Mouse (Mus musculus) macrophage (primary cell): ENCODE data around the gene Smim23. TPM values are rescaled to one million over a fixed set of nuclear protein-coding genes. Genes with fewer than 3 reads are reported as not detected.

Experiments used
- H3K27ac ChIP-seq: fragments of 350-480 bp; formaldehyde crosslinking; 2 replicates; pipeline ENCODE4 v1.9.0; 2021
- H3K36me3 ChIP-seq: fragments of 350-480 bp; formaldehyde crosslinking; 2 replicates; pipeline ENCODE4 v1.9.0; 2021; ENCODE audit errors: inconsistent target
- H3K4me3 ChIP-seq: fragments of 350-480 bp; formaldehyde crosslinking; 2 replicates; pipeline ENCODE4 v1.9.0; 2021; ENCODE audit errors: inconsistent target
- H3K79me2 ChIP-seq: fragments of 350-480 bp; formaldehyde crosslinking; 2 replicates; pipeline ENCODE4 v1.9.0; 2021; ENCODE audit errors: inconsistent target
- WGBS: methylation state at CpG from one replicate; pipeline ENCODE4 v1.1.7; 2026; ENCODE audit warnings: inconsistent platforms; ENCODE audit not compliant: missing documents; 5-methylcytosine and 5-hydroxymethylcytosine counted together
- polyA plus RNA-seq: library from polyadenylated mRNA; stranded (reverse); fragments of 250-400 nt; gene quantifications from 3 replicates; pipeline ENCODE4 v1.2.4, GENCODE M21; 2018; ENCODE audit warnings: inconsistent platforms

The Smim23 gene
- polyA plus RNA-seq, 1 experiment from 2014 or later: not detected

- H3K36me3 ChIP-seq: no peaks in the 10 kb centered on the region
- H3K79me2 ChIP-seq: no peaks in the 10 kb centered on the region
- 88% methylated on average over 7 of the region's 7 CpGs for WGBS
- H3K4me3 ChIP-seq: no peak overlapping the region
- H3K27ac ChIP-seq: no peak overlapping the region
Observed at GRCm38 (mm10) chr11:32800929-32801375, 23.5 kb downstream of the Smim23 start.

DNA sequence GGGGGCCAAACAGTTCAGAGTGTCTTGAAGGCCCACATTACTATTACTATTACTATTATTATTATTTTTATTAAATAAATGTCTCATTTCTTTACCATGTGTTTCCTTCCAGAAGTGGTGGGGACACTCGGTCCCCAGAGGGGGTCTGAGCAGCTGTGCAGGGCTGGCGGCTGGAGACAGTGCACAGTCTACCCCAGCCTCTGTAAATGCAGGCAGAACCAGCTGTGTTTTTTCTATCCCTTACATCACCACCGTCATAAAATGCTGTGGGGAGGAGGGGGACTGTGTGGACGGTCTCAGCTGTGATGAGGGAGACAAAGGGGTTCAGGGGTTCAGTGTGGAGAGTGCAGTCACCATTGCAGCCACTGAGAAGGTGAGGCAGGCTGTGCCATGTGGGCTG lies 26.0 kb downstream of the Smim23 start:
- Histone ChIP-seq H3K27ac (no peak overlapping the region), H3K36me3 (no peaks in the 10 kb centered on the region), H3K4me3 (no peak overlapping the region), H3K79me2 (no peaks in the 10 kb centered on the region)
- 77% methylated on average over 4 of the region's 4 CpGs for WGBS

GRCm38 (mm10) chr11:32794759-32795445 lies 29.5 kb downstream of the Smim23 start:
- H3K36me3 ChIP-seq: no peaks in the 10 kb centered on the region
- H3K4me3 ChIP-seq: no peak overlapping the region
- H3K79me2 ChIP-seq: no peaks in the 10 kb centered on the region
- H3K27ac ChIP-seq: no peak overlapping the region
- WGBS: 73% methylated on average over 10 of the region's 10 CpGs

DNA sequence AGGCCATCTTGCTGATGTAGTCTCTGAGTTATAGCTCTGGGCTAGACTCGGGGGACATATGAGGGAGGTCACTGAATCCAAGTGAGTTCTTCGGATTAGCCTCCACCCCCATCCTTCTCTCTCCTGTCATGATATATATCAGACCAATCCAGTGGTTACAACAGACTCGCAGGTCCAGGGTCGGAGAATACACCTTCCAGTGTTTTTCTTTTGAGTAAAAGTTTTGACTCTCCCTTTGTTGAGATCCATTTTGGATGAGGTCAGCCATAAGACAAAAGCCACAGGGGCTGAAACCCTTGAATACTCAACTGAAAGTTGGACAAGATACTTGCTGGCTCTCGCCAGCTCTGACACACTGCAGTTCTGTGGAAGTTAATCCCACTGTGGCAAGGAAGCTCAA lies 38.2 kb downstream of the Smim23 start:
- H3K79me2 ChIP-seq: no peaks in the 10 kb centered on the region
- no peak overlapping the region for H3K4me3 ChIP-seq
- WGBS: 86% methylated on average over 5 of the region's 5 CpGs
- no peak overlapping the region for H3K27ac ChIP-seq
- H3K36me3 ChIP-seq: no peaks in the 10 kb centered on the region

DNA sequence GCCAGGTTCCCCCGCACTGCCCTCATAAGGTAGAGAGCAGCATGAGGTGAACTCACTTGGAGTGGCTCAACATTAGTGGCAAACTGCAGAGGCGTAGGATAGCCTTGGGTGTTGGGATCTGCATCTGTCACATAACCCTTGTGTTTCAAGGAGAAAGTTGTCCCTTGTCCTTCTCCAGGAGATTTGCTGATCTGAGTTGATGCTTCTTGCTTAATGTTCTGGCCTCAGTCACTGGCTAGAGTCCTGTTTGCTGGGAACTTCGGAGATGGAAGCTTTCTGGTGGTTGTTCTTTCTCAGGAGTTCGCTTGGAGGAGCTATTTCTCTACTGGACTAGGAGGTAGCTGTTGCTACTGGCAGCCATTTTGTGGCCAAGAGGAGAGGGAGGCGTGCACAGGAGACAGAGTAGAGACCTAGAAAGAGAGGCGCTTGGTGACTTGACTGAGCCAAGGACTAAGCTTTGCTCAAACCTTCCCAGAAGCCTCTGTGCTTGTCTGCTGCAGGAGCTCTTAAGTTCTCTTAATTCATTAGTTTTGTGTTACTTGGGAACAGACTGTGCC lies 38.7 kb downstream of the Smim23 start:
- Histone ChIP-seq H3K79me2 (no peaks in the 10 kb centered on the region), H3K36me3 (no peaks in the 10 kb centered on the region), H3K27ac (no peak overlapping the region), H3K4me3 (no peak overlapping the region)
- 91% methylated on average over 6 of the region's 6 CpGs for WGBS

GRCm38 (mm10) chr11:32782724-32783123 lies 41.7 kb downstream of the Smim23 start:
- Histone ChIP-seq H3K4me3 (no peak overlapping the region), H3K79me2 (no peaks in the 10 kb centered on the region)
- whole genome bisulfite sequencing: 83% methylated on average over 3 of the region's 3 CpGs

GRCm38 (mm10) chr11:32781633-32782404 lies 42.6 kb downstream of the Smim23 start:
- 58% methylated on average over 2 of the region's 2 CpGs for WGBS
- H3K79me2 ChIP-seq: no peaks in the 10 kb centered on the region
- no peak overlapping the region for H3K4me3 ChIP-seq
- H3K27ac ChIP-seq: no peak overlapping the region
- H3K36me3 ChIP-seq: no peaks in the 10 kb centered on the region

More at GRCm38 (mm10) chr11:32782724-32783123, 41.7 kb downstream of the Smim23 start:
- Histone ChIP-seq H3K36me3 (no peaks in the 10 kb centered on the region), H3K27ac (no peak overlapping the region)

DNA sequence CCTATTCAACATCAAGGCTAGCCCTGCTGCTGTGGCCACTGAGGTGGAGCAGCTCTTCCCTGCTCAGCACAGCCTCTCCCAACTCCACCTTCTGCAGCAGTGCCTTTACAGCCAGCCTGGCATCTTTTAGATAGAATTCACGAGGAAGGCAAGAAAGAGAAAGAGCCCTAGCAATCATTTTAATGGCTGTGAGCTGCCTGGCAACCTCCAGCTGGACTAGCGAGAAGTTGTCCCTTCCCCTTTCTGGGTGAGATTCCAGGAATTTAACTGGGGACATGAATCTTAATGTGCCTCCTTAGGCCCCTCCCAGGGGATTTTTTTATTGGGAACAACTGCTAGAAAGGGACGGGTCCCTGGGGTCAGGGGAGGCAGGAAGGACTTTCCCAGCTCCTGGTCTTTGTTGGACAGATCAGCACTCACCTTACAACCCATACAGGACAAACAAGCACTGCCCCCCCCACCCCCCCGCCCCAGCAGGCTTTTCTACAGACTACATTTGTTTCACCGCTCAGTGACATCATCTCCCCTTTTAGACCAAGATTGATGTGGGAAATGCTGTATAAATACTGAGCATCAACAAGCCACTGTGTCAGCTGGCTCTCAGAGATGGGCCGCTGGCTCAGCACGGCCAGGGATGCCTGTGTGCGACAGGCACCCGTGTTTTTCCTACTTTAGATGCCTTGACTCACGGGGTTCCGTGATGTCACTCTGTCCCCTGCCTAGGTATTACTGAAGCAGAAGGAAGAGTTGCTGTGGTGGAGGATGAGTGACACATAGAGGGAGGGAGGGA lies 43.5 kb downstream of the Smim23 start:
- no peak overlapping the region for H3K27ac ChIP-seq
- no peaks in the 10 kb centered on the region for H3K36me3 ChIP-seq
- H3K79me2 ChIP-seq: no peaks in the 10 kb centered on the region
- no peak overlapping the region for H3K4me3 ChIP-seq
- WGBS: 64% methylated on average over 10 of the region's 11 CpGs

DNA sequence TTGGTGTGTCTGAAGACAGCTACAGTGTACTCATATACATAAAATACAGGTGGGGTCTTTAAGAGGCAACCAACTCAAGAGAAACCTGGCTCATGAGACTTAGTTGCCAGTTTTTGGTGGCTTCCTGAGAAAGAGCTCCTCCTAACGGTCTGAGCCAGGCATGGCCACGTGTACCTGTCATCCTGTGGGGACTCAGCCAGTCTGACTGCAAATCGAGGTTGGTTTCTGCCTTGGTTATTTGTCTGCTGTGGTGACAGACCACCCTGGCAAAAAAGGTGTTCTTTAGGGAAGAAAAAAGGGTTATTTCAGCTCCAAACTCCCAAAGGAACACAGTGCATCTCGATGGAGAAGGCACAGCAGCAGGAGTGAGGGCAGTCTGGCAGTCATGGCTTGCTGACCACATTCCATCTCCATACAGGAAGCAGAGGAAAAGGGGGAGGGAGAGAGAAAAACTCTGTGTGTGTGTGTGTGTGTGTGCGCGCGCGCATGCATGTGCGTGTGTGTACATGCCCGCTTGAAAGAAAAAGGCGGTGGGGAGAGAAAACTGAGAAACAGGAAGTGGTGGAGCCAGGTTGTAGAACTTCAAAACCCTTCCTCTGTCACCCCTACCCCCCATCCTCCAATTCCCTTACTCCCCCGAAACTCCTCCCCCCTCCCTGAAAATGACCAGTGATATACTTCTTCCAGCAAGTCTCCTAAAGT lies 55.6 kb downstream of the Smim23 start:
- H3K27ac ChIP-seq: no peak overlapping the region
- WGBS: 67% methylated on average over 12 of the region's 12 CpGs

More for the DNA sequence above, 55.6 kb downstream of the Smim23 start:
- Histone ChIP-seq H3K36me3 (no peaks in the 10 kb centered on the region), H3K4me3 (no peak overlapping the region), H3K79me2 (no peaks in the 10 kb centered on the region)

Other genes with a start within 250 kb of the Smim23 start
- gene Fbxw11, start 181.9 kb downstream of the Smim23 start, polyA plus RNA-seq: 33.3 to 53.6 TPM (median 51.5 TPM) in 3 replicates